Mouse (Mus musculus): ENCODE measurements around the gene F830045P16Rik.

GRCm38 (mm10) chr2:129556081-129556480 is 19.7 kb upstream of the F830045P16Rik start:
- no peak for TF ChIP-seq CTCF (IDR thresholded peaks at IDR 0.05; ENCODE audit: insufficient read depth, low read length)
- no peak for TF ChIP-seq POLR2A (IDR thresholded peaks at IDR 0.05; ENCODE audit: borderline replicate concordance, extremely low read depth, low read depth, low read length)
